Mouse (Mus musculus): ENCODE measurements at regions not wholly inside any gene's neighbourhood (a gene's known extent, or its start where the extent isn't known, plus 50 kb on each side); places are given as distances from the start of the nearest gene placed in this dataset.
A peak's percentile ranks its signal among the peaks of the same experiment; 100 is the strongest.

DNA sequence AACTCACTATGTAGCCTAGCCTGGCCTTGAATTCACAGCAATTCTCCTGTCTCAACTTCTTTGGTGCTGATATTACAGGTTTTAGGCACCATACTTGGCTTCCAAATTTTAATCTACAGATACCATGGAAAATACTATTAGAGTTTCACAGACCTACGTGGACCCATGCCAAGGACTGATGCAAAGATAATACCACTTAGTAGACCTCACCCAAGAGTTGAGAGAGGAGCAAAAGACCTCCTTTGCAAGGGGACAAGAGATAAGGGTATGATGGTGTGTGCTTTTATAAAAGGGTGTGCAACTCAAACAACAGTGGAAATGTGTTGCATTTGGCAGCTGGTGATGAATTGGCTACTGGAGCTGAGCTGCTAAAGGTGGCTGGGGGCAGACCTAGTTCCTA is 358.6 kb upstream of the Diaph2 start:
- TF ChIP-seq CTCF (IDR thresholded peaks at IDR 0.05; ENCODE audit: low read depth): no peak
- Histone ChIP-seq H3K27ac (no peak overlapping the region), H3K27me3 (ENCODE audit: insufficient read depth, low read length) (no peaks in the 10 kb centered on the region), H3K4me2 (ENCODE audit: low read length) (no peak overlapping the region), H3K4me3 (replicated peaks; ENCODE audit: low read depth, low read length) (no peak overlapping the region), H3K36me3 (ENCODE audit: insufficient read depth, low read length) (no peaks in the 10 kb centered on the region), H3K4me1 (replicated peaks; ENCODE audit: insufficient read depth, low read length) (no peaks in the 10 kb centered on the region), H3K9me3 (replicated peaks; ENCODE audit: low read length) (no peaks in the 10 kb centered on the region), H3K9ac (ENCODE audit: low read depth, low read length) (no peak overlapping the region)
- no peak for ATAC-seq (replicated peaks; ENCODE audit: low FRiP score, low read depth)
- no peak for DNase-seq (ENCODE audit: low spot score)
- 65% methylated on average over 1 of the region's 1 CpGs for WGBS

GRCm38 (mm10) chrX:129407778-129408177 is 341.8 kb upstream of the Diaph2 start:
- no peaks in the 10 kb centered on the region for H3K9me3 ChIP-seq (replicated peaks; ENCODE audit: low read length)
- no peak overlapping the region for H3K27ac ChIP-seq
- H3K4me3 ChIP-seq (replicated peaks; ENCODE audit: low read depth, low read length): no peak overlapping the region
- no peaks in the 10 kb centered on the region for H3K27me3 ChIP-seq (ENCODE audit: insufficient read depth, low read length)
- ATAC-seq (replicated peaks; ENCODE audit: low FRiP score, low read depth) (no peak), DNase-seq (ENCODE audit: low spot score) (no peak)
- H3K4me2 ChIP-seq (ENCODE audit: low read length): no peak overlapping the region
- H3K36me3 ChIP-seq (ENCODE audit: insufficient read depth, low read length): no peaks in the 10 kb centered on the region
- no peak for TF ChIP-seq CTCF (IDR thresholded peaks at IDR 0.05; ENCODE audit: low read depth)
- 91% methylated on average over 1 of the region's 1 CpGs for WGBS
- no peak overlapping the region for H3K9ac ChIP-seq (ENCODE audit: low read depth, low read length)
- H3K4me1 ChIP-seq (replicated peaks; ENCODE audit: insufficient read depth, low read length): no peaks in the 10 kb centered on the region

DNA sequence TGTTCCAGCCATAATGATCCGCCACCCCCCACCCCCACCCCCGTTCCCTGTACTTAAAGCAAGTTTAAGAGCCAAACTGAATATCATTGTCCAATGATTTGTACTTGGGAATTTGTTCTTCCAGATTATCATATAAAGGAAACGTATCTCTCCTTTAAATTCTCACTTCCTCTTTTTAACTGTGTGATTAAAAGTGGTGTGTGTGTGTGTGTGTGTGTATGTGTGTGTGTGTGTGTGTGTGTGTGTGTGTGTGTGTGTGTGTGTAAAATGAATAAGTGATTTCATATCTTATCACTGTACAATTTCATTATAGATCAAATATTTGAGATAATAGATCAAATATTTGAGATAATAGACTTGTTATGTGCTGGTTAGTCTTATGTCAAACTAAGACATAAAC is 339.5 kb upstream of the Diaph2 start:
- H3K4me1 ChIP-seq (replicated peaks; ENCODE audit: insufficient read depth, low read length): no peaks in the 10 kb centered on the region
- TF ChIP-seq CTCF (IDR thresholded peaks at IDR 0.05; ENCODE audit: low read depth): no peak
- H3K9me3 ChIP-seq (replicated peaks; ENCODE audit: low read length): no peaks in the 10 kb centered on the region
- H3K27me3 ChIP-seq (ENCODE audit: insufficient read depth, low read length): no peaks in the 10 kb centered on the region
- H3K4me3 ChIP-seq (replicated peaks; ENCODE audit: low read depth, low read length): no peak overlapping the region
- DNase-seq (ENCODE audit: low spot score): no peak
- no peak overlapping the region for H3K27ac ChIP-seq
- H3K9ac ChIP-seq (ENCODE audit: low read depth, low read length): no peak overlapping the region
- no peak for ATAC-seq (replicated peaks; ENCODE audit: low FRiP score, low read depth)
- no peak overlapping the region for H3K4me2 ChIP-seq (ENCODE audit: low read length)
- WGBS: 76% methylated on average over 3 of the region's 3 CpGs
- H3K36me3 ChIP-seq (ENCODE audit: insufficient read depth, low read length): no peaks in the 10 kb centered on the region

- no peak overlapping the region for H3K27ac ChIP-seq
- DNase-seq (ENCODE audit: low spot score) (peak; percentile 3), ATAC-seq (replicated peaks; ENCODE audit: low FRiP score, low read depth) (no peak)
- TF ChIP-seq CTCF (IDR thresholded peaks at IDR 0.05; ENCODE audit: low read depth): no peak
- no peaks in the 10 kb centered on the region for H3K36me3 ChIP-seq (ENCODE audit: insufficient read depth, low read length)
- no peaks in the 10 kb centered on the region for H3K9me3 ChIP-seq (replicated peaks; ENCODE audit: low read length)
- H3K4me2 ChIP-seq (ENCODE audit: low read length): no peak overlapping the region
- 55% methylated on average over 3 of the region's 3 CpGs for WGBS
- H3K27me3 ChIP-seq (ENCODE audit: insufficient read depth, low read length): no peaks in the 10 kb centered on the region
- H3K4me3 ChIP-seq (replicated peaks; ENCODE audit: low read depth, low read length): no peak overlapping the region
- no peaks in the 10 kb centered on the region for H3K4me1 ChIP-seq (replicated peaks; ENCODE audit: insufficient read depth, low read length)
- no peak overlapping the region for H3K9ac ChIP-seq (ENCODE audit: low read depth, low read length)
Measured at GRCm38 (mm10) chrX:129412939-129413627, 336.5 kb upstream of the Diaph2 start.

GRCm38 (mm10) chrX:129413628-129414000 is 335.9 kb upstream of the Diaph2 start:
- Histone ChIP-seq H3K27ac (no peak overlapping the region), H3K4me2 (ENCODE audit: low read length) (no peak overlapping the region), H3K27me3 (ENCODE audit: insufficient read depth, low read length) (no peaks in the 10 kb centered on the region), H3K4me1 (replicated peaks; ENCODE audit: insufficient read depth, low read length) (no peaks in the 10 kb centered on the region), H3K4me3 (replicated peaks; ENCODE audit: low read depth, low read length) (no peak overlapping the region), H3K36me3 (ENCODE audit: insufficient read depth, low read length) (no peaks in the 10 kb centered on the region), H3K9ac (ENCODE audit: low read depth, low read length) (no peak overlapping the region), H3K9me3 (replicated peaks; ENCODE audit: low read length) (no peaks in the 10 kb centered on the region)
- DNase-seq (ENCODE audit: low spot score) (no peak), ATAC-seq (replicated peaks; ENCODE audit: low FRiP score, low read depth) (no peak)
- TF ChIP-seq CTCF (IDR thresholded peaks at IDR 0.05; ENCODE audit: low read depth): no peak

GRCm38 (mm10) chrX:129415326-129415725 is 334.2 kb upstream of the Diaph2 start:
- H3K27ac ChIP-seq: no peak overlapping the region

DNA sequence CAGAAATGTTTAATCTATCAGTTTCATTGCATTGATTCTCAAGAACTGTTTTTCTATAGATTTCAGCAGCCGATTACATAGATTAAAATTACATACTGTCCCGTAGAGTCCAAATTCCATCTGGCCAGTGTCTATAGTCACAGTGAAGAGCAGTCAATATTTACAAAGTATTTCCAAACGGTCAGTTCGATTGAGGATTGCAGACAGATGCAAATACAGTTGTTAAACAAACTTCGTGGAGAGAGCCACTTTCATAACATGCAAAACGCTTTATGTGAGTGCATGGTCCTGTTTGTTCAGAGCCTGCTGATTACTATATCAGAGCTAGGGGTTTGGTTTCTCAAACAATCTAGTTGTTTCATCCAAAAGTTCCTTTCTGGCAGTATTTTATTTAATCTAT is 301.0 kb upstream of the Diaph2 start:
- ATAC-seq (replicated peaks; ENCODE audit: low FRiP score, low read depth): no peak
- no peak overlapping the region for H3K4me2 ChIP-seq (ENCODE audit: low read length)
- H3K4me3 ChIP-seq (replicated peaks; ENCODE audit: low read depth, low read length): no peak overlapping the region
- 86% methylated on average over 6 of the region's 6 CpGs for WGBS
- no peaks in the 10 kb centered on the region for H3K4me1 ChIP-seq (replicated peaks; ENCODE audit: insufficient read depth, low read length)
- no peak for DNase-seq (ENCODE audit: low spot score)
- no peak overlapping the region for H3K27ac ChIP-seq
- no peaks in the 10 kb centered on the region for H3K36me3 ChIP-seq (ENCODE audit: insufficient read depth, low read length)
- H3K27me3 ChIP-seq (ENCODE audit: insufficient read depth, low read length): no peaks in the 10 kb centered on the region
- H3K9ac ChIP-seq (ENCODE audit: low read depth, low read length): no peak overlapping the region
- no peak for TF ChIP-seq CTCF (IDR thresholded peaks at IDR 0.05; ENCODE audit: low read depth)
- H3K9me3 ChIP-seq (replicated peaks; ENCODE audit: low read length): no peaks in the 10 kb centered on the region

More at GRCm38 (mm10) chrX:129415326-129415725, 334.2 kb upstream of the Diaph2 start:
- H3K9ac ChIP-seq (ENCODE audit: low read depth, low read length): no peak overlapping the region
- H3K36me3 ChIP-seq (ENCODE audit: insufficient read depth, low read length): no peaks in the 10 kb centered on the region
- WGBS: 57% methylated on average over 4 of the region's 4 CpGs
- H3K9me3 ChIP-seq (replicated peaks; ENCODE audit: low read length): no peaks in the 10 kb centered on the region
- ATAC-seq (replicated peaks; ENCODE audit: low FRiP score, low read depth): no peak
- no peaks in the 10 kb centered on the region for H3K27me3 ChIP-seq (ENCODE audit: insufficient read depth, low read length)
- H3K4me1 ChIP-seq (replicated peaks; ENCODE audit: insufficient read depth, low read length): no peaks in the 10 kb centered on the region
- H3K4me2 ChIP-seq (ENCODE audit: low read length): no peak overlapping the region
- no peak overlapping the region for H3K4me3 ChIP-seq (replicated peaks; ENCODE audit: low read depth, low read length)
- no peak for TF ChIP-seq CTCF (IDR thresholded peaks at IDR 0.05; ENCODE audit: low read depth)
- no peak for DNase-seq (ENCODE audit: low spot score)

Data from kidney, postnatal 0 days (tissue).